Mouse (Mus musculus): ENCODE measurements at regions not wholly inside any gene's neighbourhood (a gene's known extent, or its start where the extent isn't known, plus 50 kb on each side); places are given as distances from the start of the nearest gene placed in this dataset.

DNA sequence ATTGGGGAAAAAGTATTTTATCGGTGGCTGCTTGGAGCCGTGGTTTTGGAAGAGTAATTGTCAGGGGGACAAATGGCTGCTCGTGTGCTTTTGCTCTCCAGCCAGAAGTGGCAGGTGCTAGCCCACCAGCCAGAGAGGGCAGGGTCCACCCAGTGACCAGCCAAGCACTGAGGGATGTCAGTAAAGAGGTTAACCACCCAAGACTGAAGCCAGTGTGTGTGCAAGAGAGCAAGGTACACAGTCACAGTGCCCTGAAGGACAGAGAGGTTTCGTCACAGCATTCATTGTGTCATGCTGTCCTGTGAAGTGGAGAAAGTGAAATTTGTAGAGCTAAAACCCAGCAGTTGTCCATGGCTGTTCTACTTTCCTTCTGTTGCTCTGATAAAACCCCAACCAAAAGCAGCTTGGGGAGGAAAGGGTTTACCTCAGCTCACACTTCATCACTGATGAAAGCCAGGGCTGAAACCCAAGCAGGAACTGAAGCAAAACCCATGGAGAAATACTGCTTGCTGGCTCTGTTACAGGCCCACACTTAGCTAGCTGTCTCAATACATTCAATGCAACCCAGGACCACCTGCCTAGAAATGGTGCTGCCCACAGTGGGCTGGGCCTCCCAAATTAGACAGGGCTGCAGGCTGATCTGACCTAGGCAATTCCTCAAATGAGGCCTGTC lies 126.8 kb upstream of the Irf2bp2 start:
- DNase-seq (ENCODE audit: low spot score in 2 of 2), result no peak

DNA sequence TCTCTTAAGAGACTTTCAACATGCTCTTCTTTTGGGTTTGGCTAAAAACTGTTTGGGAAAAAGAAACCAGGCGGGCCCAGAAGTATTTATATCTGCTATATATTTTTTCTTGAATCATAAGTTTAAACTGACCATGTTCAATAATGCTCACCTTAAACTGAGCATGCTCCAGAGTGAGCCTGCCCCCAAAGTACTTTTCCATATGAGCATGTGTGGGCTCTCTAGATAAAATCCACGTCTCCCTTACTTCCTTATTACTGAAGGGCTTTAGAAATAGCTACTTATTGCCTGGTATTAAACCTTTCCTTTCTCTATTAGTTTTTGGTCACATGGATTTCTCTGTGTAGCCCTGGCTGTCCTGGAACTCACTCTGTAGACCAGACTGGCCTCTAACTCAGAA lies 126.0 kb upstream of the Irf2bp2 start:
- DNase-seq (ENCODE audit: low spot score in 2 of 2), result no peak

DNA sequence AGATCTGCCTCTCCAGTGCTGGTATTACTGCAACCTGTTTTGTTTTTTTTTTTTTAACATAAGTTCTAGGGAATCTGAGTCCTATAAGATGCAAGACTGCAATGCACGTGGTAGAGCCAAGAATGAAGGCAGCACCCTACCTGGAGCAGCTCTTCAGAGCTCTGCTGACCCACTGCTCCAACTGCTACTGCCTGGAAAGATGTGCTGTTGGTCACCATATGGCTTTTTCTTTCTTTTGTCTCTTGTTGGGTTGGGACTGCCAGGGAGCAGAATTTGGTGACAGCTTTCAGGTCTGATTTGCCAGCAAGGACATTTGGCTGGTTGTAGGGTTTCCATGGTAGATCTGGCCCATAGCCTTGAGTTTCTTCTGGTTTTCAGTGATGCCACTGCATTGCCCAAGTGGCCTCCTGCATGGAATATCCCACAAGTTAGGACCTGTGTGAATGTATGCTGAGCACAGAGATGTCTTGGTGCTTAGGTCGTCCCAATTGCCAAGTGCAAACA lies 123.9 kb upstream of the Irf2bp2 start:
- no peak for DNase-seq (ENCODE audit: low spot score in 2 of 2)

DNA sequence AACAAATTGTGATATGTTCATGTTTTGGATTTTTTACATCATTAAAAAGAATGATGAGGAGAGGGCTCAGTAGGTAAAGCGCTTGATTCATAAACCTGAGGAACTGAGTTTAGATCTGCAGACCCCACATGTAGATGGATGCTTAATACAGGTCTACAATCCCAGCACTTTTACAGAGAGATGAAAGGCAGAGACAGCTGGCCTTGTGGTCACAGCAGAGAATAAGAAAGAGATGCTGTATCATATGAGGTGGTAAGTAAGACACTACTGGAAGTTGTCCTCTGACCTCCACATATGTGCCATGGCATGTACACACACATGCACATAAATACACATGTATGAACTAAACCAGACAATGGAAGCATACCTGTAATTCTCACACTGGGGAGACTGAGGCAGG lies 121.9 kb upstream of the Irf2bp2 start:
- no peak for DNase-seq (ENCODE audit: low spot score in 2 of 2)

DNA sequence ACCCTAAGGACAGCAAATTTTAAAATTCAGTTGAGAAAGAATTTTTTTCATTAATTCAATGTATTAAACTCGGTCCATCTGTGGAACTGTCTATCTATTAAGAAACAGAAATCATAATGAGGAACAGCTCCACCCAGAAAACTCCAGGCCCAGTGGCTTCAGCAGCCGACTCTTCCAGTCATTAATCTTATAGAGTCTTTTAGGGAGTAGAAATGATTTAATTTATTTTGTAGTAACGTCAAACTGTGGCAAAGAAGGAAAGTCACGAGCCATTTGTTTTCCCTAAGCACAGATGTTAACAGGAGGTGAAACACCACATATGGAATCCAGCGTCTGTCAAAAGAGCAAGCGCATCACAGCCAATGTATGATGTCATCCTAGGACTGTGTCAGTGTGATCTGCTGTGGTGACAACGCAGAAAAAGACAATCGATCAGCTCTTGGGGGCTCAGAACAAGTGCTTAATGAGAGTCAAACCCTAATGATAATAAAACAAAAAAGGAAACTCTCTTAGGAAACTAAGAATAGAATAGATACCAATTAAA lies 119.9 kb upstream of the Irf2bp2 start:
- DNase-seq (ENCODE audit: low spot score in 2 of 2), result no peak

DNA sequence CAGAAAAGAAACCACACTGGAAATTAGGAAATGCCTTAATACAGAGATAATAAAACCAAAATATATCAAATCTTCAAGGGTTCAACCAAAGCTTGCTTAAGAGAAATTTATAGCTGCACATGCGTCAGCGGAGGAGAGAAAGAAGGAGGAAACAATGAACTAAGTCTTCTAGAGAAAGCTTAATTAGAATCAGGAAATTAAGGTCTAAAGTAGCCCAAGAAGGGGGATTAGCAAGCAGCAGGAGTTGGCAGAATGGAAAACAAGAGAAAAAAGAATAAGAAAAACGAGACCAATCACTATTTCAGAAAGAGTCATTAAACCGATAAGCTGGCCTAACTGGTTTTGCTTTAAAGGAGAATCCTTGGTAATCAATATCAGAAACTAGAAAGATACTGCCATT lies 119.4 kb upstream of the Irf2bp2 start:
- DNase-seq (ENCODE audit: low spot score in 2 of 2), result no peak

DNA sequence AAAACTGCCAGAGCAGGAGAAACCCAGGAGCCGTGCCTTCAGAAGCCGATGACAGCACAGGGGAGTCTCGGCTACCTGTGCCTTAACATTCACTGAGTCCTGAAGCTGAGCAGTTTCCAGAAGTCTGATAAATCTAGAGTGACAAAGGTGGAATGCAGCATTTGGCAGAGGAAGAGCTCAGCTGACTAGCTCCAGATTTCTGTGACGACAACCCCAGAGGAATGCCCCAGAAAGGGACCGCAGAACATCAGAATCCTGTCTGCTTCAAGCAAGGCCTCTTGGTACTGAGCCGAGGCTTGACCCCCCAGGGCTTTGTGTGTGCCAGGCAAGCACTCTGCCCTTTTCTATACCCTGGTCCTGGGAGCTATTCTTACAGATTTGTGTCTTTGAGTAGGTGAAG lies 119.0 kb upstream of the Irf2bp2 start:
- no peak for DNase-seq (ENCODE audit: low spot score in 2 of 2)

DNA sequence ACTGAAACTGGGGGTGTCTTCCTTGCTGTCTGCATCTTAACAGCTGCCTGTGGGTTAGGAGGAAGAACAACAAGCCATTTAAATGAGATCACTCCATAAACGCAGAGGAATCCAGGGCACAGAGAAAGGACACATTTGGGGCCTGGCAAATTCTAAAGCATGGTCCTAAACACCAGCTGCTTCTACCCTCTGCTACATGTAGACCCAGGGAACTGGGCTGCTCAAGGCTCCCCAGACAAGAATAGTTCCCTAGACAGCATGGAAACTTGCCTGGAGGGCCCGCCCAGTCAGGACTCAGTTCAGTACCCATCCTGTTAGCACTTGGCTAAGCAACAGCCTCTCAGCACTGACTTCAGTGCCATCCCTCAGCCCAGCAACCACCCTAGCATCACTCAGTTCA lies 115.2 kb upstream of the Irf2bp2 start:
- no peak for DNase-seq (ENCODE audit: low spot score in 2 of 2)

DNA sequence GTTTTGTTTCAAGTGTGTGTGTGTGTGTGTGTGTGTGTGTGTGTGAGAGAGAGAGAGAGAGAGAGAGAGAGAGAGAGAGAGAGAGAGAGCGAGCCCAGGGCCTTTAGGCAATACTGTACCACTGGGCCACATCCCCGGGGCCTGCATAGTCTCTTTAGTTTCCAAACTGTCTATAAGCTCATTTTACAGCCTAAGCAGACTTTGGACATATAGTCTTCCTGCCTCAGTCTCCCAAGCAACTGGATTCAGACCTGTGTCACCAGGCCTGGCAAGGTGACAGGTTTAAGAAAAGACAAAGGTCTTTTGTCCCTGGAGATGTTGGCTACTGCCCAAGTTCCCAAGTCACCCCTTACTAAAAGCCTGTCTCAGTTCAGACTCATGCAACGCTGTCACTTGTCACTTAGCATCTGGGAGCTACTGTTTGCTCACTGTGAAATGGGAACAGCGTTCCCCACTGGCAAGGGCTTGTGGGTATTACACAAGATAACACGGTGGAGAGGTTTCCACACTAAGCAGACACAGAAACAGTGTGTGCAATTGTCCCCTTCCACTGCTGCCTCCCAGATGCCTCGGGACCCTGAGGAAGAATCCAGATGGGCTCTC lies 113.6 kb upstream of the Irf2bp2 start:
- DNase-seq (ENCODE audit: low spot score in 2 of 2), result no peak

DNA sequence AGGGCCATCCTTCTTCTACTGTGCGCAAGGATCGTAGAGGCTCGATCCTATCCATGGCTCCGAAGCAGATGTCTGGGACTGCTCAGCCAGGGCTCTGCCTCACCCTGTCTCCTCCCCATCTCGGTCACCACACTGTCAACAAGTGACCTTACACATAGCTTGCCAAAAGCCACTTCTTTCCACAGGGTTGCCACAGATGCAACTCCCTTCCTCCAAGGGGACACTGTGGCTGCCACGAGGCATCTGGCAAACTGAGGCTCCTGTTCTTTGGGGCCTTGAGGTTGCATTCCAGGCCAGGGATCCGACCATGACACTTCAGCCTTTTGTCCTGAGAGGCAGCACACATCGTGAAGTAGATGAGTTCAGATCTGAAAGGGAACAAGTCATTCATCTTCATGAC lies 112.5 kb upstream of the Irf2bp2 start:
- DNase-seq (ENCODE audit: low spot score in 2 of 2), result no peak

DNA sequence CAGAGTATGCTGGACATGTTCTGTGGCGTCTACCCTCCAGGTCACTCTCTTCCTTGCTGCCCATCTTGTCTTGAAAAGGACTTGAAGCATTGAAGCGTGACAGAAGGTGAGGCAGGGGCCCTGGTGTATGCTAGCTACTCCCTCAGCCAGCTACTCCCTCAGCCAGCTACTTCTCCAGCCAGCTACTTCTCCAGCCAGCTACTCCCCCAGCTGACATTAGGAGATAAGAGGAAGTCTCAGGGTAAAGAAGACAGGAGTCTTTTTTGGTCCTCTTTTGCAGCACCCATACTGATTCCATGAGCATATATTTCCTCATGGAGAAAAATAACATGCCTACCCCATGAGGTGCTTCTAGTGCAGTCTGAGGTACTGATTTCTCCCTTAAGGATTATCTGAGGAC lies 111.6 kb upstream of the Irf2bp2 start:
- DNase-seq (ENCODE audit: low spot score in 2 of 2), result no peak

DNA sequence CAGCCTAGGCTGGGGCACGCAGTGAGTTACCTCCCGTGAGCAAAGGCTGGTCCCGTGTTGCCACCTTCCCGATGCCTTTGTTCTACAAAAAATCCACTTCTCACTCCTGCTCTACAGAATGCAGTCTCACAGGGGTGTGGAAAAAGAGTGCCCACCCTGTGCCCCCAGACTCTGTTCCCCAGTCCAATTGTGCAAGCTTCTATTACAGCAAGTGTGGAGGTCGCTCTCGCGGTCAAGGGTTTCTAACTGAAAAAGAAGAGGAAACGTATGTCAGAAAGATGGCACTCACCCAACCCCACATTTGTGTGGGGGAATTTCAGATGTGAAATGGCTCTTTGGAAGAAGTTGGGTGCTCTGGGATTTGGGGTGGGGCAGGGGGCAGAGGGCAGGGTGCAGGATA lies 110.9 kb upstream of the Irf2bp2 start:
- DNase-seq (ENCODE audit: low spot score in 2 of 2), result no peak

DNA sequence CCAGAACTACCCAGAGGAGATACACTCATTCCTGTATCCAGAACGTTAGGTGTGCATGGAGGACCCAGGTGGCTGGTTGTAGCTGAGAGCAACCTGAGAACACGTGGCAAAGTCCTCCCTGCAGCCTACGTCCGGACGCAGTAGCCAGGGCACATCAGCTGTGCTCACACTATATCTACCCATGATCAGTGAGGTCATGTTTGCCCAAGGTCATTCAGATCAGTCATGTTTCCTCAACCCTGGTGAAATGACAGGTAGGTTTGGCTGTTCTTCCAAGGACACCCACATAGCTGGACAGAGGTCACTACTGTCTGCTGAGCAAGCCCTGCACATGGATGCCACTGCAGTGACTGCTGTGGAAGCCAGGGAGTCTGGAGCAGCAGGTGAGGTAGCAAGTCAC lies 109.8 kb upstream of the Irf2bp2 start:
- no peak for DNase-seq (ENCODE audit: low spot score in 2 of 2)

DNA sequence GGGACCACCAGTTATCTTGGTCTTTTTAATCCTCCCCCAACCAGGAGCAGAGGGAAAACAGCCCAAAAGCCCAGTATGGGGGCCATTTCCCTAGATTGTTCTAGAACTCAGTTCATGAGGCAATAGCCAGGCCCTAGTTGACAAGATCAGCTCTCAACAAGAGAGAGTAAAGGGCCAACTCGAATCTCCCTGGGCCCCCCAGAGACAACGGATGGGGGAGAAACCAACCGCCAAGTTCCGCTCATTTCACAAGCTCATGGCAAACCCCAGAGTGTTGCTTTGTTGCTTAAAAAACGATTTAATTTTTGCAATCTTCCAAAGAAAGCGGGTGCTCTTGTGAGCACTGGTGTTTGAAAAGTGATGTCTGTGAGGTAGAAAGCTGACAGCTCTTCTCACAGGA lies 108.5 kb upstream of the Irf2bp2 start:
- no peak for DNase-seq (ENCODE audit: low spot score in 2 of 2)

DNA sequence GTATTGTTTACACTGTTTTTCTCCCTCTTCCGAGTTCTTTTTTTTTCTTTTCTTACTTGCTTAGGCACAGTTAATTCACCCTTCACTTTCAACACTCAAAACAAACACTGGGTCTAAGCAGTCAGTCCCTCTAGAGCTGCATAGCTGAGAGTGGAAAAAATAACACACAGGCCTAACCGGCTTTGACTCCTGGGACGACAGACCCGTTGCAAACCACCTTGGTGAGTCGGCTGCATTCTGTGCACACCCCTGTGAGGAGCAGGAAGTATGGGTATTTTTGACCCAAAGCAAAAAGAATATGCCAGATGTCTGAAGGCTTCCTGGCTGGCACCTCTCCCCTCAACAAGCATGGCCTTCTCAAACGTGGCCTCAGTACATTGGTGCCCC lies 105.6 kb upstream of the Irf2bp2 start:
- DNase-seq (ENCODE audit: low spot score in 2 of 2), result no peak

DNA sequence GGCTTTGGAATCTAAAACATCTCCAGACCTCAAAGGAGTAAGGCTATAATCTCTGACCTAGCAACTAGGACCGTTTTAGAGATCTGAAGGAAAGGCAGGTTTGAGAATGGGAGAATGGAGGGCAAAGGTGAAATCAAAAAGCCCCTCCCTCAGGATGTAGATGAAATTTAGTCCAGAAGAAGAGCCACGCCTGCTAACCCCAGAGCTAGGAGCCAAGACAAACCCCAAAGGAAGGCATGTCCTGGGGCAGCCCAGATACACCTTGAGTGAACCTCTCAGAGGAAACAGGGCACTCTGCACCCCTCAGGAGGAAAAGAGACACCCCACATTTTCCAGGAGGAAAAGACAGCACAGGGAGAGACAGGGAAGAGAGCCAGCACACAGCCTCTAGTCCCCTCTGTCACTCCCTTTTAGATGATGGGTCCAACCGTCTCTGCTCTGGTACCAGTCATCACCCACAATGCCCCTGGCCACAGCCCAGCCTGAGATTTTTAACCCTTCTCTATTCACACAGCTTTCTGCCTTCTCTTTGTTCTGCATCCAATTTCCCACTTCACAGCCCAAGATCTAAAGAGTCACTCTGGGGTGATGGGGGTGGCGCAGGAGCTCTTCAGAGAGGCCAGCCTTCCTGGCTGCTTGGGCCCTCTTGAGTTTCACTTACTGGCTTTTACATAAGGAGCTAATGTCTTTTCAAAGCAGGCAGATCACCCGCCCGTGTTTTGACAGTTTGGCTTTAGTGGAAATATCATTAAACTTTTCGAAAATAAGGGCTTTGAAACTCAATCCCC lies 105.0 kb upstream of the Irf2bp2 start:
- no peak for DNase-seq (ENCODE audit: low spot score in 2 of 2)

DNA sequence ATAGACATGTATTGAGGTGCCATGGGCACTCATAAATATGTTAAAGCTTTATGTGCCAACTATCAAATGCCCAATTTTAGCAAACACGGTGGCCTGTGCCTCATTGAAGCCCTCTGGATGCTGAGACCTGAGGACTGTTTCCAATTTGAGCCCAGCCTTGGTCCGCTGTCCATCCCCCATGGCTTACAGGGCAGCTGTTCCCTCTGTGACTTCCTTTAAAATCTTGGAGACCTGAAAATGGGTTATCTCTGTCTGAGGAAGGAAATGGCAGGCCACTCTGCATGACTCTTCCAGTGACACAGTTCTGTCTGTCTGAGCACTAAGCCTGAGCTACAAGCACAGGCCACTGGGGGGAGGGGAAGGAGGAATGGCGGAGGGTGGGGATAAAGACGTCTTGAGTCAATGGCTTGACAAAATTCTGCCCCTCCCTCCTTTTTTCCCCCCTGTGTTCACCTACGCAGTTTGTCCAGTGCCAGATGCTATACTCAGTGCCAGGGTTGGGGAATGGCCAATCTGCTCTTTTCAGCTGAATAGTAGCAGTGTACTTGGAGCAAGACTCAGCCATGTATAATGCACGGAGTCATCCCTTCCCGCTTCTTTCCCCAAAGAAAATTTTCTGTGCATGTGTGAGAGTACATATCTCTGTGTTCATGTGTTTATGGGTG lies 102.7 kb upstream of the Irf2bp2 start:
- no peak for DNase-seq (ENCODE audit: low spot score in 2 of 2)

DNA sequence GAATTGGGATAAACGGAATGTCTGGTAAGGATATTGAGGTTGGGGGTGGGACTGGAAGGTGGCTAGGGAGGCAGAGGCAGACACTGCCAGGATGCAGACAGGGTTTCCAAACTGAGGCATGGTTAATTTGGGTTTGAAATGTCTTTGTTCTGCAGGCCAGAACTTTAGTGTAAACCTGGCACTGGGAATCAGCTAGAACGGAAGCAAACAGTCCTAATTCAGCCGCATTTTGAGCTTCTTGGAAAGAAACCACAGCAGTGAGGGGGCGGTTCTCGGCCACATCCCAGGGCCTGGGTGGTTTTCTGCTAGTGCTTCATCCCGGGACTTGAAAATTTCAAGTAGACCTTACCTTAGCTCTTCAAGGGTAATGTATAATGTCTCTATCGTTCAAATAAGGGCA lies 100.6 kb upstream of the Irf2bp2 start:
- no peak for DNase-seq (ENCODE audit: low spot score in 2 of 2)

DNA sequence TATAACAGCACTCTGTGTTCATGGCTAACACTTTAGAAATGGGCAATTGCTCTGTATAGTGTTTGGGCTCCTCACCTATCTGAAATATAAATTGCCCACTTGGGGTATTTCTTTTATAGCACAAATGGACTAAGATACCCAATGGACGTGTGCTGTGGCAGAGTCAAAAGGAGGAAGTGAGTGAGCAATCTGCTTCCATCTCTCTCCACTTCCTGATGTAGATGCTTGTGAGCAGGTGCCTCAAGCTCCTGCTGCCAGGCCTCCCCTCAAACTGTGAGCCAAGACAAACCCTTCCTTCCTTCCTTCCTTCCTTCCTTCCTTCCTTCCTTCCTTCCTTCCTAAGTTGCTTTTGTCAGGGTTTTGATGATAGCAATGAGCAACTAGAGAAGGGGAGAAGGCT lies 99.9 kb upstream of the Irf2bp2 start:
- DNase-seq (ENCODE audit: low spot score in 2 of 2), result no peak

DNA sequence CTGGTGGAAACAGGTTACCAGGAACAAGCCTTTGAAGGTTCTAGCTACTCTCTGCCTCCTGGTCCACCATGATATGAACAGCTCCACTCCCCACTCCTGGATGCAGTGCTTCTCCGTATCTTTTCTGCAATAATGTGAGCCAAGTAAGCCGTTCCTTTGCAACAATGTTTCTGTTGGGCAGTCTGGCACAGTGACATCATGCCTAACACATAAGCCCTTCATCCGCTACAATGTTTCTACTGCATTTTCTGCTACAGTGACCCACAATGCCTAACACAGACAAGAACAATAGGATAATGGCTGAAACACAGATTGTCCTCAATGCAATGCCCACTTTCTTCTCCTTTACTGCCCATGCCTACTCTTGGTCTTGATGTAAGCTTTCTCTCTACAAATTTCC lies 98.9 kb upstream of the Irf2bp2 start:
- DNase-seq (ENCODE audit: low spot score in 2 of 2), result no peak

DNA sequence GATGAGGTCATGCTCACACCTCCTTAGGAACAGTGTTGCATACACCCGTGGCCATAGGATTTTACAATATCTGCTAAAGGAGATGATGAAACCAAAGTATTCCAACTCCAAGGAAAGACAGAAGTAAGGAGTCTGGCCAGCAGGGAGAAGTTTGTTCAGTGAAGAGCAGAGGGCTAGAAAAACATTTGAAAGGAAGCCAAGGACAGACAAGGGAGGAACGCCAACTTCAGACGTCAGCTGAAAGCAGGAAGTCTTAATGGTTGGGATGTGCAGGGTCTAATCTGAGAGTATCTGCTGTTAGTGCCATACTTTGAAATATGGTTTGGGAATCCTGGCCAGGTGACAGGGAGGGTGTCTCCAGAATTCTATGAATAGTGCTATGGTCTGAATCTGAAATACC lies 98.5 kb upstream of the Irf2bp2 start:
- peak in 1 of 2 experiments; percentile 44 for DNase-seq (ENCODE audit: low spot score in 2 of 2)

DNA sequence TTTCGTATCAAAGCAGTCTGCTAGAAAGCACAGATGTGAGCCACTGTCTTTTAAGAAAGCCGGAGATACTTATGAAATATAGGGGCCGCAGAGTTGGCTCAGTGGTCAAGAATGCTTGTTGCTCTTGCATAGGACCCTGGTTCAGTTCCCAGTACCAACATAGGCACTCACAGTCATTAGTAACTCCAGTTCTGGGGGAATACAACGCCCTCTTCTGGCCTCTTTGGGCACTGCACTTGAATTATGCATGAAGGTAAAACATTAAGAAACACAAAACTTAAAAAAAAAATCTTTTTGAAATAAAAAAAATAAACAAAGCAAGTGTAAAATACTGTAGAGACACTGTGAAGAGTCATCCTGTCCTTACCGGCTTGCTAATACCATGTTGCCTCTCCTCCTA lies 94.7 kb upstream of the Irf2bp2 start:
- no peak for DNase-seq (ENCODE audit: low spot score in 2 of 2)

Data from adrenal gland, adult 18-20 months (tissue).